Mouse (Mus musculus) midbrain, postnatal 0 days (tissue): ENCODE results near the gene Igdcc4. TPM values are rescaled to one million over a fixed set of nuclear protein-coding genes. Genes with fewer than 3 reads are reported as not detected.
A peak's percentile ranks its signal among the peaks of the same experiment; 100 is the strongest.

Source experiments
- ATAC-seq: fragments of 200-750 bp; cut with Nextera tagmentation; 2 replicates; pipeline ENCODE4 v1.8.0; 2017; ENCODE audit warnings: moderate number of reproducible peaks, mild to moderate bottlenecking, moderate TSS enrichment, moderate library complexity; ENCODE audit not compliant: low FRiP score
- DNase-seq: peaks from one replicate; pipeline ENCODE4 v3.0.0-alpha.2; 2015; ENCODE audit warnings: low spot score
- H3K27ac ChIP-seq: fragments of 300-500 bp; sonication (generic); 2 replicates; pipeline ENCODE4 v1.5.1; 2014; ENCODE audit warnings: low read depth, mild to moderate bottlenecking, low read length, mixed read lengths
- H3K27me3 ChIP-seq: fragments of 300-500 bp; sonication (generic); 2 replicates; pipeline ENCODE4 v1.6.1; 2014; ENCODE audit warnings: low read length, control low read depth, mixed read lengths; ENCODE audit not compliant: insufficient read depth
- H3K36me3 ChIP-seq: fragments of 300-500 bp; sonication (generic); 2 replicates; pipeline ENCODE4 v1.6.1; 2014; ENCODE audit warnings: low read length, control low read depth, mixed read lengths; ENCODE audit not compliant: insufficient read depth
- H3K4me1 ChIP-seq: fragments of 300-500 bp; sonication (generic); 2 replicates; pipeline ENCODE4 v1.6.1; 2014; ENCODE audit warnings: mild to moderate bottlenecking, control low read depth, antibody characterized with exemption, low read length, mixed read lengths; ENCODE audit not compliant: insufficient read depth
- H3K4me2 ChIP-seq: fragments of 300-500 bp; sonication (generic); 2 replicates; pipeline ENCODE4 v1.6.1; 2014; ENCODE audit warnings: low read depth, mild to moderate bottlenecking, low read length, mixed read lengths; ENCODE audit not compliant: poor library complexity, severe bottlenecking
- H3K4me3 ChIP-seq: fragments of 300-500 bp; sonication (generic); 2 replicates; pipeline ENCODE4 v1.5.1; 2014; ENCODE audit warnings: low read depth, mild to moderate bottlenecking, low read length, moderate library complexity
- H3K9ac ChIP-seq: fragments of 300-500 bp; sonication (generic); replicated peaks from 2 replicates; pipeline ENCODE4 v1.6.1; 2014; ENCODE audit warnings: mild to moderate bottlenecking, low read length, moderate library complexity, mixed read lengths; ENCODE audit not compliant: poor library complexity, severe bottlenecking
- H3K9me3 ChIP-seq: fragments of 300-500 bp; sonication (generic); 2 replicates; pipeline ENCODE4 v1.6.1; 2016; ENCODE audit warnings: low read length, control low read depth
- CTCF ChIP-seq: IDR thresholded peaks from 2 replicates; pipeline ENCODE4 v1.5.1; 2016; ENCODE audit warnings: antibody characterized with exemption, mild to moderate bottlenecking
- WGBS: fragments of 180-500 bp; shearing (Covaris S2); extraction: QIAGEN DNeasy Blood & Tissue Kit; methylation state at CpG from one replicate; pipeline ENCODE4 v1.1.7; 2014; 5-methylcytosine and 5-hydroxymethylcytosine counted together
- polyA plus RNA-seq: library from polyadenylated mRNA; unstranded; fragments of >200 nt; fragmentation: Nextera tagmentation; extraction: Ambion mirVana; gene quantifications from 2 replicates; pipeline ENCODE4 v1.2.1, GENCODE M21; 2015
- total RNA-seq: library from RNA; depleted of rRNA; stranded (reverse); fragments of >200 nt; gene quantifications from 2 replicates; pipeline ENCODE4 v1.2.3, GENCODE M21; 2014

Igdcc4 gene
- total and polyA plus RNA-seq, 2 experiments from 2014 or later = 11.9 to 52.9 TPM

DNA sequence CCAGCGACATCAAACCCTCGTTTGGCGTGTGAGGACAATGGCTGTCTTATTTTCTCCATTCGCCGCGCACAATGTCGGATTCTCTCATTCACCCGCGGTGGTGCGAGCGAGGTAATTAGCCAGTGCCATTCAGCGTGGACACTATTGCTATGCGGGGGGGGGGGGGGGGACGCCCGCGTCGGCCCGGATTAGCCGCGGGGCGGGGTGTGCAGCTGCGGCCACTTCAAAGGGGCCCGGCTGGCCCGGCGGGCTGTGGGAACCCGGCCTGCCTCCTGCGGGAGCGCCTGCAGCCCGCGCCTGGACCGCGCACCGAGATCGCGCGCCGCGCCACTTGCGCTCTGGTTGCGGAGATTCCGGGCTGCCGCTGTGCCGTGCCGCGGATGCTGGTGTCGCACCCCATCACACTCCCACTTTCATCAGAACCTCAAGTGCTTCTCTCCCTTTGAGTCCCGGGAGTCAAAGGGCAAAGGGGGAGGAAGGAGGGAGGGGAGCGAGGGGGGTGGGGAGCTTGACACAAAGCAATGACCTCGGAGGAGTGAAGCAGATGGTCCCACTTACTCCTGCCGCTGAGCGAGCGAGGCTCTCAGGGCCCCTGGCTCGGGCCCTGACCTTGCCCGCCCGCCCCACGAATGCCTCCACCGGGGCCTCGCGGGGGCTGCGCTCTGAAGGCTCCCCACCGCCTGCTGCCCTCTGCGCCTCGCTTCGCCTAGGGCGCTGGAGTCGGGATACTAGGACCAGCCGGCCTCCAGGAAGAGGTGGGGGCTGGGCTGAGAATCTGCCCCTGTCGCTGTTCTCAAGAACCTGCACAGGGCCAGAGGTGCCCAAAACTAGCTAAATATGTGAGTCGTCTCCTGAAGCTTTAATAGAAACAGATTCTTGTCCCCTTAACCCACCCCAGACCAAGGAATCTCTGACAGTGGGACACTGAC is 61.7 kb downstream of the Igdcc4 start:
- H3K27me3 ChIP-seq = no peaks in the 10 kb centered on the region
- peak overlapping the region; percentile 59 for H3K27ac ChIP-seq
- peaks cover 4% of the 10 kb centered on the region; the same call in 1 of the 2 replicates for H3K4me1 ChIP-seq
- DNase-seq = peak; percentile 45
- H3K4me2 ChIP-seq = peak overlapping the region; percentile 79
- H3K9me3 ChIP-seq = no peaks in the 10 kb centered on the region
- 1% methylated on average over 55 of the region's 69 CpGs for WGBS
- H3K9ac ChIP-seq = peak overlapping the region; percentile 60
- TF ChIP-seq CTCF = no peak
- peak; percentile 58; the same call in 1 of the 2 replicates for ATAC-seq
- H3K36me3 ChIP-seq = no peaks in the 10 kb centered on the region
- peak overlapping the region; percentile 48 for H3K4me3 ChIP-seq

DNA sequence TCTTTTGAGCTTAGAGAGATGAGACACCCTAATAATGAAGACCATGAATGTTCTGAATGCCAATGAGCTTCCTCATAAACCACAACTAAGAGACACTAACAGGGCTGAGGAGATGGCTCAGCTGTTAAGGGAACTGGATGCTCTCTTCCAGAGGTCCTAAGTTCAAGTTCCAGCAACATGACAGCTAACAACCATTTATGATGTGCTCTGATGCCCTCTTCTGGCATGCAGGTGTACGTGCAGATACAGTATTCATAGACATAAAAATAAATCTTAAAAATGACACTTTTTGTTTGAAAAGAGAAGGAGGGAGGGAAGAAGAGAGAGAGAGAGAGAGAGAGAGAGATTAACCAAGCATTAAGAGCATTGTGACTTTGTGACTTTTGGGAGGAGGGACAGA is 63.6 kb downstream of the Igdcc4 start:
- DNase-seq (no peak), ATAC-seq (no peak)
- no peaks in the 10 kb centered on the region for H3K36me3 ChIP-seq
- H3K4me2 ChIP-seq = no peak overlapping the region
- H3K27ac ChIP-seq = no peak overlapping the region
- no peaks in the 10 kb centered on the region for H3K27me3 ChIP-seq
- H3K9me3 ChIP-seq = no peaks in the 10 kb centered on the region
- H3K9ac ChIP-seq = no peak overlapping the region
- WGBS = 32% methylated on average over 1 of the region's 1 CpGs
- TF ChIP-seq CTCF = peak; percentile 73
- H3K4me1 ChIP-seq = peaks cover 4% of the 10 kb centered on the region; the same call in 1 of the 2 replicates
- H3K4me3 ChIP-seq = no peak overlapping the region

DNA sequence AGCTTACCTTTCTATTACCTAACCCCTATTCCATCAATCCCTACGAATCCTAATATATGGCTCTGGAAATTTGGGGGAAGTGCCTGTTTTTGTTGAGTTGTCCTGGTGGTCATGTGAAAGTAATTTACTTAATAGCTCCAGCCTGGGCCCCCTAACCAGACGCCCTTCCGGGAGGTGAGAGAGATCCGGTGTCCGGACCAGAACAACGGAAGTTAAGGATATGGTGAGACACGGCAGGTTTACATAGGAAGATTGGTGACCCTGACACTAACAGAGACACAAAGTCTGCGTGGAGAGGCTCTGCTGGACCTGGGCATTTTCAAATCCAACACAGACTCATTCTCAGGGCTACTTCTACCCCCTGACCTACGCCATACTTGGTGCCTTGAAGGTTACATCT is 65.1 kb downstream of the Igdcc4 start:
- peaks cover 4% of the 10 kb centered on the region; the same call in 1 of the 2 replicates for H3K4me1 ChIP-seq
- H3K9ac ChIP-seq = no peak overlapping the region
- no peak for ATAC-seq
- 84% methylated on average over 9 of the region's 9 CpGs for WGBS
- H3K36me3 ChIP-seq = no peaks in the 10 kb centered on the region
- no peak for DNase-seq
- H3K27me3 ChIP-seq = no peaks in the 10 kb centered on the region
- no peak overlapping the region for H3K4me3 ChIP-seq
- no peak for TF ChIP-seq CTCF
- no peak overlapping the region for H3K27ac ChIP-seq
- H3K9me3 ChIP-seq = no peaks in the 10 kb centered on the region
- H3K4me2 ChIP-seq = no peak overlapping the region

DNA sequence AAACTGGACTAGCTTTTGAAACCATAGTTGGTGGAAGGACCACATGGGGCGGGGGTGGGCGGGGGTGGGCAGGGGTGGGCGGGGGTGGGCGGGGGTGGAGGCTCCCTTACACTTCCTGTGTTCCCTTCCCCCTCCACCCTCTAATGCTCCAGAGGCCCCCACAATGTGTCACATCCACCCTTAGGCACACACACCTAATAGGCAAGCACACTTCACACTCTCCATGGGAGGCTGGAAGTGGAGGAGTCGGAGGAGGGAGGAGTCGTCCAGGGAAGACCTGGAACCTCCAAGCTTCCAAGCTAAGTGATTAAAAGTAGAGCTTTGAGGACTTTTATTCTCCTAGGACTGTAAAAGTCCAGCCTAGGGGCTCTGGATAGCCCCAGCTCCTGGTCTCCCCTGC is 67.2 kb downstream of the Igdcc4 start:
- no peaks in the 10 kb centered on the region for H3K4me1 ChIP-seq
- TF ChIP-seq CTCF = no peak
- H3K4me2 ChIP-seq = no peak overlapping the region
- WGBS = 64% methylated on average over 6 of the region's 6 CpGs
- no peaks in the 10 kb centered on the region for H3K27me3 ChIP-seq
- no peak overlapping the region for H3K27ac ChIP-seq
- H3K36me3 ChIP-seq = no peaks in the 10 kb centered on the region
- no peak overlapping the region for H3K9ac ChIP-seq
- ATAC-seq (no peak), DNase-seq (no peak)
- no peak overlapping the region for H3K4me3 ChIP-seq
- H3K9me3 ChIP-seq = no peaks in the 10 kb centered on the region

DNA sequence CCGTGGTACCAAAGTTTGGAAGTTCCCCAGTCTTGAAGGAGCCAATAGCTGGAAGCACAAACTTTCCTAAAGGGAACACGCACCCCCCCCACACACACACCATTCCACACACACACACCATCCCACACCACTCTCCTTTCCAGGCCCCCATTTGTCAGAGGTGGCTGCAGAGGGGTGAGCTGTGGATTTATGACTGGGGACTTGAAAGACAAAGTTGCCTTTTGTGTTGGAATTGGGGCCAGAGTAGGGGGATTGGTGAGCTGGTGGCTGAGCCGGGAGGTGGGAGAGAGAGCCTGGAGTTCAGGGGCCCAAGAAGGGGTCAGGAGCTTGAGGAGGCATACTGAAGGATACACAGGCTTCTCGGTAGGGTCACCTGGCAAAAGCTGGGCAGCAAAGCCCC is 67.7 kb downstream of the Igdcc4 start:
- WGBS = 42% methylated on average over 4 of the region's 4 CpGs
- DNase-seq = no peak

DNA sequence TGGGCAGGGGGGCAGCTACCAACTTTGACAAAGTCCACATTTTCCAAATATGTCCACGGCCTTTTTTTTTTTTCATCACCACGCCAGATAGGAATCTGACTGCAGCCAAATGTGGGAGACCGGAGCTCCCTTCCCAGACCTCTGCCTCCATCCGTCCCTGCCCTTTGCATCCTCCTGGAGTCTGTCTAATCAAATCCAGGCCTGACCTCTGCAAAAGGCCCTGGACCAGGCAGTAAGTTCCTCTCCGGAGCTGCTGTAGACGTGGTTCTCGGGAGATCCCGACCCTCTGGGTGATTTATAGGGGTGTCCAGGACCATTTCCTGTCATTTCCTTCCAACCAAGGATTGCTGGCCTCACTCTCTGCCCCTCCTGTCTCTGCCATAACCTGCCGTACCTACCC is 71.4 kb downstream of the Igdcc4 start:
- H3K4me2 ChIP-seq = no peak overlapping the region
- no peaks in the 10 kb centered on the region for H3K36me3 ChIP-seq
- no peak for ATAC-seq
- no peak for TF ChIP-seq CTCF
- 85% methylated on average over 9 of the region's 9 CpGs for WGBS
- no peak overlapping the region for H3K27ac ChIP-seq
- no peaks in the 10 kb centered on the region for H3K27me3 ChIP-seq
- H3K4me1 ChIP-seq = 0 out of 2 replicates have a peak, but pooled peaks cover 4% of the 10 kb centered on the region
- no peak overlapping the region for H3K9ac ChIP-seq
- no peak for DNase-seq
- H3K9me3 ChIP-seq = no peaks in the 10 kb centered on the region
- H3K4me3 ChIP-seq = no peak overlapping the region

More for the DNA sequence above, 67.7 kb downstream of the Igdcc4 start:
- H3K4me2 ChIP-seq = no peak overlapping the region
- H3K9me3 ChIP-seq = no peaks in the 10 kb centered on the region
- no peak for ATAC-seq
- no peak overlapping the region for H3K27ac ChIP-seq
- H3K4me3 ChIP-seq = no peak overlapping the region
- H3K9ac ChIP-seq = no peak overlapping the region
- TF ChIP-seq CTCF = no peak
- no peaks in the 10 kb centered on the region for H3K36me3 ChIP-seq
- H3K27me3 ChIP-seq = no peaks in the 10 kb centered on the region
- H3K4me1 ChIP-seq = no peaks in the 10 kb centered on the region
